Mouse (Mus musculus) stomach, postnatal 0 days (tissue): ENCODE data around the gene Fxyd7. TPM values are rescaled to one million over a fixed set of nuclear protein-coding genes. Genes with fewer than 3 reads are reported as not detected.

Experiments
- ATAC-seq: fragments of 200-750 bp; cut with Nextera tagmentation; 2 replicates; pipeline ENCODE4 v1.8.0; 2017; ENCODE audit not compliant: low FRiP score, low TSS enrichment
- DNase-seq: peaks from one replicate; pipeline ENCODE4 v3.0.0-alpha.2; 2016; ENCODE audit warnings: low spot score
- H3K27ac ChIP-seq: fragments of 300-500 bp; sonication (generic); replicated peaks from 2 replicates; pipeline ENCODE4 v1.5.1; 2014; ENCODE audit warnings: mild to moderate bottlenecking, control low read depth
- H3K27me3 ChIP-seq: fragments of 300-500 bp; sonication (generic); 2 replicates; pipeline ENCODE4 v1.6.1; 2014; ENCODE audit warnings: low read length; ENCODE audit not compliant: control insufficient read depth, insufficient read depth
- H3K36me3 ChIP-seq: fragments of 300-500 bp; sonication (generic); 2 replicates; pipeline ENCODE4 v1.6.1; 2014; ENCODE audit warnings: low read length, mixed read lengths; ENCODE audit not compliant: control insufficient read depth, insufficient read depth
- H3K4me1 ChIP-seq: fragments of 300-500 bp; sonication (generic); replicated peaks from 2 replicates; pipeline ENCODE4 v1.6.1; 2014; ENCODE audit warnings: antibody characterized with exemption; ENCODE audit not compliant: control insufficient read depth, insufficient read depth
- H3K4me2 ChIP-seq: fragments of 300-500 bp; sonication (generic); replicated peaks from 2 replicates; pipeline ENCODE4 v1.6.1; 2014; ENCODE audit warnings: low read depth, mild to moderate bottlenecking, control low read depth, moderate library complexity
- H3K4me3 ChIP-seq: fragments of 300-500 bp; sonication (generic); 2 replicates; pipeline ENCODE4 v1.5.1; 2014; ENCODE audit warnings: low read depth, low read length, control low read depth
- H3K9ac ChIP-seq: fragments of 300-500 bp; sonication (generic); 2 replicates; pipeline ENCODE4 v1.6.1; 2014; ENCODE audit warnings: mild to moderate bottlenecking, low read length, control low read depth, mixed read lengths
- H3K9me3 ChIP-seq: fragments of 300-500 bp; sonication (generic); 2 replicates; pipeline ENCODE4 v1.6.1; 2016; ENCODE audit warnings: low read length; ENCODE audit not compliant: control insufficient read depth
- CTCF ChIP-seq: IDR thresholded peaks from 2 replicates; pipeline ENCODE4 v1.5.1; 2016; ENCODE audit warnings: antibody characterized with exemption, low read depth, mild to moderate bottlenecking, moderate library complexity
- EP300 ChIP-seq: optimal IDR thresholded peaks from 2 replicates; pipeline ENCODE3; 2016; ENCODE audit warnings: antibody characterized with exemption
- WGBS: fragments of 180-500 bp; shearing (Covaris S2); extraction: QIAGEN DNeasy Blood & Tissue Kit; methylation state at CpG from one replicate; pipeline ENCODE4 v1.1.7; 2014; 5-methylcytosine and 5-hydroxymethylcytosine counted together
- polyA plus RNA-seq: library from polyadenylated mRNA; unstranded; fragments of >200 nt; fragmentation: Nextera tagmentation; extraction: Ambion mirVana; gene quantifications from 2 replicates; pipeline ENCODE4 v1.2.1, GENCODE M21; 2015

Gene Fxyd7
- polyA plus RNA-seq, 1 experiment from 2014 or later: 19.9 TPM

GRCm38 (mm10) chr7:31031731-31032130 lies 19.5 kb downstream of the Fxyd7 start:
- Histone ChIP-seq H3K36me3 (no peaks in the 10 kb centered on the region), H3K4me2 (no peak overlapping the region), H3K9ac (no peak overlapping the region), H3K4me3 (no peak overlapping the region), H3K4me1 (no peaks in the 10 kb centered on the region), H3K27me3 (no peaks in the 10 kb centered on the region), H3K9me3 (no peaks in the 10 kb centered on the region), H3K27ac (no peak overlapping the region)
- WGBS: 69% methylated on average over 7 of the region's 7 CpGs
- TF ChIP-seq EP300 (no peak), CTCF (no peak)
- DNase-seq (no peak), ATAC-seq (no peak)

GRCm38 (mm10) chr7:31030717-31031116 lies 20.6 kb downstream of the Fxyd7 start:
- WGBS: 59% methylated on average over 2 of the region's 2 CpGs
- TF ChIP-seq EP300 (no peak), CTCF (no peak)
- DNase-seq (no peak), ATAC-seq (no peak)
- H3K4me1 ChIP-seq: no peaks in the 10 kb centered on the region
- no peak overlapping the region for H3K4me2 ChIP-seq
- no peak overlapping the region for H3K9ac ChIP-seq
- no peaks in the 10 kb centered on the region for H3K9me3 ChIP-seq
- H3K27ac ChIP-seq: no peak overlapping the region
- no peaks in the 10 kb centered on the region for H3K36me3 ChIP-seq
- no peaks in the 10 kb centered on the region for H3K27me3 ChIP-seq
- H3K4me3 ChIP-seq: no peak overlapping the region

GRCm38 (mm10) chr7:31028609-31029008 lies 22.7 kb downstream of the Fxyd7 start:
- H3K36me3 ChIP-seq: no peaks in the 10 kb centered on the region
- H3K4me3 ChIP-seq: no peak overlapping the region
- H3K9me3 ChIP-seq: no peaks in the 10 kb centered on the region
- H3K4me1 ChIP-seq: no peaks in the 10 kb centered on the region
- no peak overlapping the region for H3K9ac ChIP-seq
- H3K27me3 ChIP-seq: no peaks in the 10 kb centered on the region
- DNase-seq: no peak
- TF ChIP-seq EP300: no peak
- ATAC-seq: no peak
- H3K4me2 ChIP-seq: no peak overlapping the region
- no peak overlapping the region for H3K27ac ChIP-seq
- 71% methylated on average over 8 of the region's 8 CpGs for WGBS

- H3K36me3 ChIP-seq: no peaks in the 10 kb centered on the region
- no peak overlapping the region for H3K9ac ChIP-seq
- no peak for TF ChIP-seq CTCF
- no peak for TF ChIP-seq EP300
- no peak overlapping the region for H3K4me2 ChIP-seq
- ATAC-seq (peak; percentile 68), DNase-seq (peak; percentile 49)
- no peaks in the 10 kb centered on the region for H3K9me3 ChIP-seq
- no peak overlapping the region for H3K4me3 ChIP-seq
- no peaks in the 10 kb centered on the region; the same call in 1 of the 2 replicates for H3K4me1 ChIP-seq
- H3K27ac ChIP-seq: no peak overlapping the region
- 27% methylated on average over 10 of the region's 10 CpGs for WGBS
- no peaks in the 10 kb centered on the region for H3K27me3 ChIP-seq
Measured at GRCm38 (mm10) chr7:31017104-31017901, 34.0 kb downstream of the Fxyd7 start.

- TF ChIP-seq CTCF (no peak), EP300 (no peak)
- no peak overlapping the region for H3K4me3 ChIP-seq
- no peaks in the 10 kb centered on the region; the same call in 1 of the 2 replicates for H3K4me1 ChIP-seq
- 66% methylated on average over 5 of the region's 5 CpGs for whole genome bisulfite sequencing
- no peaks in the 10 kb centered on the region for H3K9me3 ChIP-seq
- no peak overlapping the region for H3K4me2 ChIP-seq
- no peak for ATAC-seq
- no peaks in the 10 kb centered on the region for H3K27me3 ChIP-seq
- no peak overlapping the region for H3K27ac ChIP-seq
- no peaks in the 10 kb centered on the region for H3K36me3 ChIP-seq
- H3K9ac ChIP-seq: no peak overlapping the region
- DNase-seq: no peak
Measured at GRCm38 (mm10) chr7:31012971-31013370, 38.3 kb downstream of the Fxyd7 start.

- Histone ChIP-seq H3K36me3 (no peaks in the 10 kb centered on the region), H3K4me3 (no peak overlapping the region), H3K27ac (no peak overlapping the region), H3K9ac (no peak overlapping the region), H3K4me1 (no peaks in the 10 kb centered on the region), H3K9me3 (no peaks in the 10 kb centered on the region), H3K4me2 (no peak overlapping the region), H3K27me3 (no peaks in the 10 kb centered on the region)
- 28% methylated on average over 3 of the region's 3 CpGs for WGBS
- 0 out of 2 replicates have a peak, but pooled peaks have one; percentile 24 for ATAC-seq
- TF ChIP-seq EP300 (no peak), CTCF (no peak)
- no peak for DNase-seq
Measured at GRCm38 (mm10) chr7:31008889-31009288, 42.4 kb downstream of the Fxyd7 start.
